Mouse (Mus musculus) hindbrain, embryonic 14.5 days (tissue): ENCODE data around the gene Zfyve26. TPM values are rescaled to one million over a fixed set of nuclear protein-coding genes. Genes with fewer than 3 reads are reported as not detected.
"Not testable (repeated sequence)": the region's sequence is repeated elsewhere in the genome, so short reads cannot be mapped to it uniquely, and the experiment has no call there.

Experiments
- ATAC-seq: fragments of 200-750 bp; cut with Nextera tagmentation; 2 replicates; pipeline ENCODE4 v1.8.0; 2017; ENCODE audit warnings: moderate number of reproducible peaks, mild to moderate bottlenecking, moderate TSS enrichment, moderate library complexity; ENCODE audit not compliant: low FRiP score
- DNase-seq: peaks from one replicate; pipeline ENCODE4 v3.0.0-alpha.2; 2015; ENCODE audit warnings: low spot score
- H3K27ac ChIP-seq: fragments of 300-500 bp; sonication (generic); 2 replicates; pipeline ENCODE4 v1.5.1; 2014; ENCODE audit warnings: mild to moderate bottlenecking, moderate library complexity
- H3K27me3 ChIP-seq: fragments of 300-500 bp; sonication (generic); 2 replicates; pipeline ENCODE4 v1.6.1; 2014; ENCODE audit warnings: mild to moderate bottlenecking, low read length, mixed read lengths; ENCODE audit not compliant: control insufficient read depth, insufficient read depth
- H3K36me3 ChIP-seq: fragments of 300-500 bp; sonication (generic); replicated peaks from 2 replicates; pipeline ENCODE4 v1.6.1; 2014; ENCODE audit not compliant: control insufficient read depth, insufficient read depth
- H3K4me1 ChIP-seq: fragments of 300-500 bp; sonication (generic); replicated peaks from 2 replicates; pipeline ENCODE4 v1.6.1; 2014; ENCODE audit warnings: antibody characterized with exemption, low read length, mixed read lengths; ENCODE audit not compliant: control insufficient read depth, insufficient read depth
- H3K4me2 ChIP-seq: fragments of 300-500 bp; sonication (generic); replicated peaks from 2 replicates; pipeline ENCODE4 v1.6.1; 2014; ENCODE audit warnings: mild to moderate bottlenecking, moderate library complexity
- H3K4me3 ChIP-seq: fragments of 300-500 bp; sonication (generic); replicated peaks from 2 replicates; pipeline ENCODE4 v1.5.1; 2014; ENCODE audit warnings: mild to moderate bottlenecking, low read length
- H3K9ac ChIP-seq: fragments of 300-500 bp; sonication (generic); 2 replicates; pipeline ENCODE4 v1.6.1; 2014
- H3K9me3 ChIP-seq: fragments of 300-500 bp; sonication (generic); 2 replicates; pipeline ENCODE4 v1.6.1; 2016; ENCODE audit warnings: low read length; ENCODE audit not compliant: control insufficient read depth
- WGBS: fragments of 180-500 bp; shearing (Covaris S2); extraction: QIAGEN DNeasy Blood & Tissue Kit; methylation state at CpG from one replicate; pipeline ENCODE4 v1.1.7; 2014; 5-methylcytosine and 5-hydroxymethylcytosine counted together
- polyA plus RNA-seq: library from polyadenylated mRNA; unstranded; fragments of >200 nt; fragmentation: Nextera tagmentation; extraction: Ambion mirVana; gene quantifications from 2 replicates; pipeline ENCODE4 v1.2.1, GENCODE M21; 2014

Zfyve26 gene
- polyA plus RNA-seq, 1 experiment from 2014 or later, result 11.7 TPM

DNA sequence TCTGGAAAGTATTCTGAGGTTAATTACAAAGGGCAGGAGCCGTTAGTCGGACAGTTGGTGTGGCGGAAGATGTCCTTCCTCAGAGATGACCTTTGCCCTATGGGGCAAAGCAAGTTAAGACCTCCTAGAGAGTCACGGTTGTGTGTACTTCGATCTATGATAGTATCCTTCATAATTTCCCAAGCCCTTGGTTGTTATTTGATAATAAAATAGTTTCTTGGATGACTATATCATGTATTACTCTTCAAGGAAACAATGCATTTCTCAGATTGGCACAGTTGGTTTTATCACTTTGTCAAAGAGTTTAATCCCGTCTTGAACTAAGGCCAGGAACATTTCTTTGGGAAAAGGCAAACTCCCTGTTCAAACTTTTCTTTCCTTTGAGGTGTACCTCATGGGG is 103.9 kb downstream of the Zfyve26 start, which contains the start of gene Rdh11:
Rdh11 (minus strand) TSS at position 101 of the 400 bp plus-strand sequence.
- ATAC-seq, result no peak

GRCm38 (mm10) chr12:79191701-79192100 is 104.4 kb downstream of the Zfyve26 start:
- H3K9me3 ChIP-seq, result no peaks in the 10 kb centered on the region
- H3K9ac ChIP-seq, result peak overlapping the region; percentile 58
- peaks cover 15% of the 10 kb centered on the region for H3K36me3 ChIP-seq
- H3K27me3 ChIP-seq, result no peaks in the 10 kb centered on the region
- 5% methylated on average over 14 of the region's 14 CpGs for WGBS
- peak overlapping the region; percentile 80 for H3K4me2 ChIP-seq
- peak overlapping the region; percentile 78; the same call in 1 of the 2 replicates for H3K27ac ChIP-seq
- H3K4me3 ChIP-seq, result peak overlapping the region; percentile 48
- DNase-seq (peak; percentile 84), ATAC-seq (peak; percentile 85)
- peaks cover 15% of the 10 kb centered on the region for H3K4me1 ChIP-seq

More for the DNA sequence above, 103.9 kb downstream of the Zfyve26 start, which contains the start of gene Rdh11:
- 61% methylated on average over 6 of the region's 6 CpGs for WGBS
- no peaks in the 10 kb centered on the region for H3K27me3 ChIP-seq
- peak within 1 kb of the TSS; percentile 48 for H3K4me3 ChIP-seq
- peaks cover 15% of the 10 kb centered on the region for H3K4me1 ChIP-seq
- peak within 1 kb of the TSS; percentile 78 for H3K27ac ChIP-seq
- no peaks in the 10 kb centered on the region for H3K9me3 ChIP-seq
- H3K36me3 ChIP-seq, result peaks cover 10% of the 10 kb centered on the region
- H3K9ac ChIP-seq, result peak within 1 kb of the TSS; percentile 58
- H3K4me2 ChIP-seq, result peak within 1 kb of the TSS; percentile 80
- DNase-seq, result no peak

DNA sequence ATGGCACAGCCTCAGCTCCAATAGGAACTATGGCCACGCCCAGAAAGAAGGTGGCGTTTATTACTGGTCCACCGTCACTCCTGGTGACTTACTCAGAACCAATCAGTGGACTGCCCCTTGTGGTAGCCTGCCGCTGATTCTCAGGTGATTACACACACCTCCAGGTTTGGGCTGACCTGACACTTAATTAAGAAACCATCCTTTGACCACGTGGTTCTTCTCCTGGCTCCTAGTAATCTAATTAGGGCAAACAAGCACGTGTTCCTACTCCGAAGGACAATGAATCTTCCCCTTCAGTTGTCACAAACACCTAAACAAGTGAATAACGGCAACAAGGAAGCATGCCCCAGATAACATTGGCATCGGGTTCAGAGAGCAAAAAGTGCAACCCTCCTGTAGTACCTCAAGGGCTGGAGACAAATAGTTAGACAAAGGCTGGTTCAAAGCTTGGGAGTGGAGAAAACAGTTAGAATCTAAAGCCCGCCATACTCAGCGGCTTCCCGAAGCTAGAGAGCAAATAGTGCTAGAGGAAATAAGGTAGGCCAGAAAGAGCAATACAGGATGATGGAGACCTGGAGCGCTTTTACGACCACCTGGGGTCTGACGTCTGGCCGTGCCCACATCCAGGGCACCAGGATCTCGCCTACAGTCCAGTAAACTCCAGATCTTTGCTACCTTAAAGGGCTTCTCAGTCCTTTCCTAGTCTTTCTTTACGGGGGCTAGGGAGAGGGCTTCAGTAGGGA is 105.0 kb downstream of the Zfyve26 start:
- Histone ChIP-seq H3K9ac (peak overlapping the region; percentile 58), H3K4me1 (peaks cover 15% of the 10 kb centered on the region), H3K4me3 (peak overlapping the region; percentile 48), H3K27me3 (no peaks in the 10 kb centered on the region), H3K27ac (peak overlapping the region; percentile 78), H3K36me3 (peaks cover 21% of the 10 kb centered on the region), H3K4me2 (peak overlapping the region; percentile 80), H3K9me3 (no peaks in the 10 kb centered on the region)
- ATAC-seq, result peak; percentile 94
- peak; percentile 81 for DNase-seq
- under 1% methylated on average over 18 of the region's 18 CpGs for WGBS

GRCm38 (mm10) chr12:79185160-79185559 is 110.9 kb downstream of the Zfyve26 start:
- WGBS, result 90% methylated on average over 5 of the region's 6 CpGs
- H3K4me1 ChIP-seq, ATAC-seq, H3K9me3 ChIP-seq, H3K4me2 ChIP-seq, H3K4me3 ChIP-seq, H3K27me3 ChIP-seq, DNase-seq, H3K9ac ChIP-seq, H3K27ac ChIP-seq: not testable (repeated sequence)
- H3K36me3 ChIP-seq, result peaks cover 75% of the 10 kb centered on the region

Other genes starting within 250 kb of the Zfyve26 start
- 16.4 and 17.2 TPM in 2 replicates for gene Pigh, start 206.7 kb downstream of the Zfyve26 start, polyA plus RNA-seq
- gene Arg2, start 165.5 kb downstream of the Zfyve26 start, polyA plus RNA-seq, result 32.0 and 35.6 TPM in 2 replicates
- 189 and 190 TPM in 2 replicates for gene Vti1b, start 123.6 kb downstream of the Zfyve26 start, polyA plus RNA-seq
- gene Rdh11, start 104.0 kb downstream of the Zfyve26 start, polyA plus RNA-seq, result 37.5 and 42.3 TPM in 2 replicates
- 0.72 TPM in 2 replicates for gene Rdh12, start 87.4 kb downstream of the Zfyve26 start, polyA plus RNA-seq
- 1.2 and 1.5 TPM in 2 replicates for gene Rad51b, start 978 bp upstream of the Zfyve26 start, polyA plus RNA-seq